Mouse (Mus musculus): ENCODE results near the gene Nckipsd.

The Nckipsd gene

GRCm38 (mm10) chr9:108853635-108854240 lies 45.6 kb downstream of the Nckipsd start:
- peak; percentile 91 to 93 for DNase-seq

GRCm38 (mm10) chr9:108854241-108854696 lies 46.1 kb downstream of the Nckipsd start:
- peak; percentile 77 to 81 for DNase-seq

- DNase-seq = no peak
These were observed 47.2 kb downstream of the Nckipsd start for GRCm38 (mm10) chr9:108855335-108855734.

- no peak for DNase-seq
These were observed 50.8 kb downstream of the Nckipsd start for GRCm38 (mm10) chr9:108858792-108859527.
